In the genomic region with DNA sequence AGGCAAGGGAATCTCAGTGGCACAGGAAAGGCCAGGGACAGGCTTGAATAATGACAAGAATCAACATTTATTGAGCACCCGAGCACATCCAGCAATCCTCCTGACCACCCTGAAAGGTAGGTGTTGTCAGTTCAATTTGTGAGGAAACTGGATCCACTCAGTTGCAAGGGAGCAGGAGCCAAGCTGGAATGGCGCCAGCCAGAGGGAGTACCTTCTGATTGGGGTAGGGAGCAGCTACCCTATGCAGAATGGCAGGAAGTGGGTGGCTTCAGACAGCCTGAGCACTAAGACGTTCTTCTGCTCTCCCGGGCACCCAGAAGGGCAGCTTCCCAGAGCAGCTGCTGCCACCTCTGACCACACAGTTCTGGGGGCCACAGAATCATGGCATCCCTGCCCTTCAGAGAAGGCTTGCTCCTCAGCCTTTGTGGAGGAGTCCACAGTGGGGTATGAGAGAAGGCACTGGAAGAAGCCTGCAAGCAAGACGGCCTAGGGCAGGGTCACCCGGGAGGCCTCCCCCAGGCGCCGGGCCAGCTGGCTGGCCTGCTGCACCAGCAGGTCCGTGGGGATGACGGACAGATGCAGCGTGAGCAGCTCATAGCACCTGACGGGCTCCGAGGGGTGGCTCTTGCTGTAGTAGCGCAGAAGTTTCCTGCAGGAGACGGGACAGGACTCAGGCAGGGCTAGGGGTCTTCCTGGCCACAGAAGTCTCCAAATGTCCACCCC, we compare ENCODE assay signal across 12 mouse cellular contexts. TPM values are rescaled to one million over a fixed set of nuclear protein-coding genes. Genes with fewer than 3 reads are reported as not detected.
A peak's percentile ranks its signal among the peaks of the same experiment; 100 is the strongest.
DNase-seq lines count a peak whose midpoint lies in the region; ATAC-seq and TF ChIP-seq lines count a peak whose summit lies in the region.
"Had no signal": no experiment of that assay in that cellular context is flagged by ENCODE, and none has a peak within 500 bp of the region (broad histone marks: within the 10 kb centered on the region; RNA-seq: fewer than 3 reads in every experiment).

No protein-coding gene starts in this region.

- H3K4me3 ChIP-seq in forebrain, embryonic 10.5 days, result no peak overlapping the region
- no peak overlapping the region for H3K4me3 ChIP-seq in forebrain, embryonic 13.5 days
- H3K4me3 ChIP-seq in stomach, postnatal 0 days (ENCODE audit: low read depth, low read length), result no peak overlapping the region
- no peak overlapping the region for H3K4me3 ChIP-seq in hindbrain, embryonic 14.5 days (replicated peaks; ENCODE audit: low read length)
- H3K4me3 ChIP-seq: forebrain, embryonic 12.5 days; hindbrain, embryonic 13.5 days; left cerebral cortex, adult 2 months had no signal

- H3K4me2 ChIP-seq in forebrain, embryonic 13.5 days, result no peak overlapping the region
- no peak overlapping the region for H3K4me2 ChIP-seq in stomach, postnatal 0 days (replicated peaks; ENCODE audit: low read depth)
- no peak overlapping the region for H3K4me2 ChIP-seq in hindbrain, embryonic 14.5 days (replicated peaks)
- H3K4me2 ChIP-seq: forebrain, embryonic 12.5 days; hindbrain, embryonic 13.5 days had no signal

- DNase-seq in forebrain, embryonic 10.5 days (ENCODE audit: extremely low spot score, low spot score), result no peak
- peak; percentile 45 for DNase-seq in right cerebral cortex, postnatal 14 days
- DNase-seq in right cerebral cortex, postnatal 36 days (ENCODE audit: low spot score in 2 of 2), result no peak
- DNase-seq in kidney, adult 9 months, result peak; percentile 71
- peak; percentile 35 for DNase-seq in stomach, postnatal 0 days (ENCODE audit: low spot score)
- DNase-seq in hindbrain, embryonic 14.5 days (ENCODE audit: low spot score), result no peak
- no peak for DNase-seq in thymus, postnatal 0 days (ENCODE audit: low spot score)
- DNase-seq: cerebellum, postnatal 36 days had no signal

- TF ChIP-seq CTCF in stomach, postnatal 0 days (IDR thresholded peaks at IDR 0.05; ENCODE audit: low read depth), result no peak

- H3K36me3 ChIP-seq in forebrain, embryonic 10.5 days (replicated peaks), result peaks cover under 1% of the 10 kb centered on the region; the same call in 1 of the 2 replicates
- 0 out of 2 replicates have a peak, but pooled peaks cover 8% of the 10 kb centered on the region for H3K36me3 ChIP-seq in forebrain, embryonic 13.5 days (ENCODE audit: poor library complexity, severe bottlenecking)
- no peaks in the 10 kb centered on the region for H3K36me3 ChIP-seq in stomach, postnatal 0 days (ENCODE audit: control insufficient read depth, insufficient read depth, low read length)
- H3K36me3 ChIP-seq in hindbrain, embryonic 14.5 days (replicated peaks; ENCODE audit: control insufficient read depth, insufficient read depth), result 0 out of 2 replicates have a peak, but pooled peaks cover 6% of the 10 kb centered on the region

- peaks cover 10% of the 10 kb centered on the region for H3K27me3 ChIP-seq in forebrain, embryonic 10.5 days (ENCODE audit: poor library complexity, severe bottlenecking)
- H3K27me3 ChIP-seq in forebrain, embryonic 13.5 days, result no peaks in the 10 kb centered on the region
- no peaks in the 10 kb centered on the region for H3K27me3 ChIP-seq in stomach, postnatal 0 days (ENCODE audit: control insufficient read depth, insufficient read depth, low read length)
- H3K27me3 ChIP-seq in hindbrain, embryonic 14.5 days (ENCODE audit: control insufficient read depth, insufficient read depth, low read length), result no peaks in the 10 kb centered on the region
- H3K27me3 ChIP-seq: hindbrain, embryonic 13.5 days had no signal

- H3K27ac ChIP-seq in forebrain, embryonic 10.5 days, result 0 out of 2 replicates have a peak overlapping the region, but pooled peaks have one; percentile 51
- H3K27ac ChIP-seq in forebrain, embryonic 13.5 days, result no peak overlapping the region
- H3K27ac ChIP-seq in stomach, postnatal 0 days (replicated peaks), result no peak overlapping the region
- no peak overlapping the region for H3K27ac ChIP-seq in hindbrain, embryonic 14.5 days
- H3K27ac ChIP-seq: forebrain, embryonic 12.5 days; hindbrain, embryonic 13.5 days; left cerebral cortex, adult 2 months had no signal

- H3K9ac ChIP-seq in forebrain, embryonic 13.5 days, result no peak overlapping the region
- no peak overlapping the region for H3K9ac ChIP-seq in stomach, postnatal 0 days (ENCODE audit: low read length)
- no peak overlapping the region for H3K9ac ChIP-seq in hindbrain, embryonic 14.5 days
- H3K9ac ChIP-seq: forebrain, embryonic 12.5 days; hindbrain, embryonic 13.5 days had no signal

- no peaks in the 10 kb centered on the region for H3K9me3 ChIP-seq in forebrain, embryonic 10.5 days
- no peaks in the 10 kb centered on the region for H3K9me3 ChIP-seq in forebrain, embryonic 13.5 days (replicated peaks)
- no peaks in the 10 kb centered on the region for H3K9me3 ChIP-seq in stomach, postnatal 0 days (ENCODE audit: control insufficient read depth, low read length)
- no peaks in the 10 kb centered on the region for H3K9me3 ChIP-seq in hindbrain, embryonic 14.5 days (ENCODE audit: control insufficient read depth, low read length)
- H3K9me3 ChIP-seq: forebrain, embryonic 12.5 days; hindbrain, embryonic 13.5 days had no signal

- no peak for ATAC-seq in forebrain, embryonic 13.5 days
- ATAC-seq in stomach, postnatal 0 days (ENCODE audit: low FRiP score, low TSS enrichment), result no peak
- ATAC-seq in hindbrain, embryonic 14.5 days (ENCODE audit: low FRiP score), result no peak

- peaks cover 67% of the 10 kb centered on the region for H3K4me1 ChIP-seq in forebrain, embryonic 10.5 days
- H3K4me1 ChIP-seq in forebrain, embryonic 13.5 days, result peaks cover 33% of the 10 kb centered on the region
- peaks cover 4% of the 10 kb centered on the region for H3K4me1 ChIP-seq in stomach, postnatal 0 days (replicated peaks; ENCODE audit: control insufficient read depth, insufficient read depth)
- peaks cover 11% of the 10 kb centered on the region for H3K4me1 ChIP-seq in hindbrain, embryonic 14.5 days (replicated peaks; ENCODE audit: control insufficient read depth, insufficient read depth, low read length)

- 84% methylated on average over 15 of the region's 15 CpGs for WGBS in forebrain, embryonic 10.5 days
- 76% methylated on average over 15 of the region's 15 CpGs for WGBS in forebrain, embryonic 13.5 days
- 59% methylated on average over 15 of the region's 15 CpGs for WGBS in stomach, postnatal 0 days
- 77% methylated on average over 15 of the region's 15 CpGs for WGBS in hindbrain, embryonic 14.5 days

- no peak for TF ChIP-seq EP300 in stomach, postnatal 0 days (optimal IDR thresholded peaks at IDR 0.05)

RNA-seq across cellular contexts. Expression of gene Pyroxd2, which starts 2.7 kb away (rescaled TPM):
- polyA plus RNA-seq in forebrain, embryonic 10.5 days (2016; fragmentation: Nextera tagmentation; extraction: Ambion mirVana), result 0.29 and 0.63 TPM in 2 replicates
- polyA plus RNA-seq in forebrain, embryonic 13.5 days (2015; fragmentation: Nextera tagmentation; extraction: Ambion mirVana), result 1.1 TPM in 2 replicates
- 1.8 and 1.9 TPM in 2 replicates for polyA plus RNA-seq in stomach, postnatal 0 days (2015; fragmentation: Nextera tagmentation; extraction: Ambion mirVana)
- polyA plus RNA-seq in hindbrain, embryonic 14.5 days (2014; fragmentation: Nextera tagmentation; extraction: Ambion mirVana), result 1.6 and 2.9 TPM in 2 replicates
- 0.69 and 0.89 TPM in 2 replicates for polyA plus RNA-seq in thymus, postnatal 0 days (2015; fragmentation: Nextera tagmentation; extraction: Ambion mirVana)

RNA-seq across cellular contexts. Expression of gene Hps1, which starts 24.5 kb away (rescaled TPM):
- polyA plus RNA-seq in forebrain, embryonic 10.5 days (2016; fragmentation: Nextera tagmentation; extraction: Ambion mirVana), result 21.1 and 21.8 TPM in 2 replicates
- 14.7 and 14.8 TPM in 2 replicates for polyA plus RNA-seq in forebrain, embryonic 13.5 days (2015; fragmentation: Nextera tagmentation; extraction: Ambion mirVana)
- 11.0 and 11.8 TPM in 2 replicates for polyA plus RNA-seq in stomach, postnatal 0 days (2015; fragmentation: Nextera tagmentation; extraction: Ambion mirVana)
- polyA plus RNA-seq in hindbrain, embryonic 14.5 days (2014; fragmentation: Nextera tagmentation; extraction: Ambion mirVana), result 7.8 and 10.0 TPM in 2 replicates
- 16.0 and 16.5 TPM in 2 replicates for polyA plus RNA-seq in thymus, postnatal 0 days (2015; fragmentation: Nextera tagmentation; extraction: Ambion mirVana)

Comparison
In these comparisons a context has a peak if more than half of its experiments do, and no peak if none do; other contexts are left out.
1. DNase-seq: peak in right cerebral cortex, postnatal 14 days (single experiment), kidney, adult 9 months (single experiment) and stomach, postnatal 0 days (single experiment); none in forebrain, embryonic 10.5 days (single experiment), right cerebral cortex, postnatal 36 days (0 of 2), hindbrain, embryonic 14.5 days (single experiment) and thymus, postnatal 0 days (single experiment).